Mouse (Mus musculus) heart, embryonic 10.5 days (tissue): ENCODE measurements around the gene Taar8c. TPM values are rescaled to one million over a fixed set of nuclear protein-coding genes. Genes with fewer than 3 reads are reported as not detected.
"Not testable (repeated sequence)": the region's sequence is repeated elsewhere in the genome, so short reads cannot be mapped to it uniquely, and the experiment has no call there.

Experiments used
- DNase-seq: peaks from one replicate; pipeline ENCODE4 v3.0.0-alpha.2; 2017; ENCODE audit warnings: low spot score
- H3K27ac ChIP-seq: fragments of 300-500 bp; sonication (generic); 2 replicates; pipeline ENCODE4 v1.5.1; 2016; ENCODE audit warnings: mild to moderate bottlenecking
- H3K27me3 ChIP-seq: fragments of 300-500 bp; sonication (generic); 2 replicates; pipeline ENCODE4 v1.6.1; 2016; ENCODE audit warnings: mild to moderate bottlenecking; ENCODE audit not compliant: poor library complexity, insufficient read depth, severe bottlenecking
- H3K36me3 ChIP-seq: fragments of 300-500 bp; sonication (generic); 2 replicates; pipeline ENCODE4 v1.6.1; 2016; ENCODE audit warnings: mild to moderate bottlenecking, moderate library complexity
- H3K4me1 ChIP-seq: fragments of 300-500 bp; sonication (generic); 2 replicates; pipeline ENCODE4 v1.6.1; 2016; ENCODE audit warnings: mild to moderate bottlenecking
- H3K4me3 ChIP-seq: fragments of 300-500 bp; sonication (generic); 2 replicates; pipeline ENCODE4 v1.5.1; 2016; ENCODE audit warnings: mild to moderate bottlenecking, moderate library complexity
- H3K9me3 ChIP-seq: fragments of 300-500 bp; sonication (generic); 2 replicates; pipeline ENCODE4 v1.6.1; 2016; ENCODE audit warnings: mild to moderate bottlenecking, moderate library complexity
- WGBS: fragments of 180-500 bp; shearing (Covaris S2); methylation state at CpG from one replicate; pipeline ENCODE4 v1.1.7; 2016; 5-methylcytosine and 5-hydroxymethylcytosine counted together
- polyA plus RNA-seq: library from polyadenylated mRNA; unstranded; fragments of >200 nt; fragmentation: Nextera tagmentation; extraction: Ambion mirVana; gene quantifications from 2 replicates; pipeline ENCODE4 v1.2.1, GENCODE M21; 2016

The Taar8c gene
- polyA plus RNA-seq = not detected in 2 replicates

DNA sequence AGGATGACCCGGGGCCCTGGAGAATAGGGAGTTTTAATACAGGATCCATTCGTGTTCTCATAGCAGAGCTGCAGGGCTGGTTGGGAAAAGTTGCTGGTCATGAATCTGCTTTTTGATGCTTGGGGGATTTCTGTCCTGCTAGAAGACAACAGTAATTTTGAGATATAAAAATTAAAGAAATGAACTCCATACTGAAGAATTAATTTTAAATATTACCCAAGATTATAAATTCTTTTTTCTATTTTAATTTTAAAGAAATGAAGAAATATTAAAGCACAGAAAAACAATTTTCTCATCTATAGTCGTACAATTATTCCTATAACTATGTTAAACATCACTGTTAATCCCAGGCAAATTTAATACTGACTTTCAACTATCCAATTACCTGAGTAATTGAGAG lies at the start of gene Taar8c:
Gene Taar8c, minus strand, starts transcription at position 101 of the 400 bp plus-strand sequence.
- not testable (repeated sequence) for H3K27me3 ChIP-seq, H3K36me3 ChIP-seq, H3K4me3 ChIP-seq, DNase-seq, H3K4me1 ChIP-seq, H3K27ac ChIP-seq, H3K9me3 ChIP-seq
- 72% methylated on average over 1 of the region's 3 CpGs for WGBS

DNA sequence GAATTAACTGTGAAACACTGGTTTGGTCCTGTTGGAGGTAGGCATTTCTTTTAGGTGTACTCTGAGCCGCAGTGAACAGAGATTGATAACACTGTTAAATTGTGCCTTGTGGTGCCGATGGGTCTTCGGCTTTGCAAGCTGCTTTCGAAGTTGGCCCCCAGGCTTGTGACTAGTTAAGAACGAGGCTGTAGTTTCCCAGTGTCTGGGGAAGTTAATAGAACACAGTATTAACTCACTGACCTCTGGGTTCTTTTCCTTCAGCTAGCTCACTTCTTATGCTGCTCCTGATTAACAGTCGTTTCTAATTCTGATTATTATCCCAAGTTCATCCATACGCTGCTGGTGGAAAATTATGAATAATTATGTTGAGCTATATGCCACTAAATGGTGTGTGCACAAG lies 48.4 kb upstream of the Taar8c start:
- no peak for DNase-seq
- 36% methylated on average over 7 of the region's 7 CpGs for WGBS
- H3K27ac ChIP-seq = no peak overlapping the region
- H3K9me3 ChIP-seq = no peaks in the 10 kb centered on the region
- peaks cover 8% of the 10 kb centered on the region; the same call in 1 of the 2 replicates for H3K36me3 ChIP-seq
- H3K4me1 ChIP-seq = peaks cover 8% of the 10 kb centered on the region; the same call in 1 of the 2 replicates
- peak overlapping the region; percentile 85 for H3K4me3 ChIP-seq
- no peaks in the 10 kb centered on the region for H3K27me3 ChIP-seq

DNA sequence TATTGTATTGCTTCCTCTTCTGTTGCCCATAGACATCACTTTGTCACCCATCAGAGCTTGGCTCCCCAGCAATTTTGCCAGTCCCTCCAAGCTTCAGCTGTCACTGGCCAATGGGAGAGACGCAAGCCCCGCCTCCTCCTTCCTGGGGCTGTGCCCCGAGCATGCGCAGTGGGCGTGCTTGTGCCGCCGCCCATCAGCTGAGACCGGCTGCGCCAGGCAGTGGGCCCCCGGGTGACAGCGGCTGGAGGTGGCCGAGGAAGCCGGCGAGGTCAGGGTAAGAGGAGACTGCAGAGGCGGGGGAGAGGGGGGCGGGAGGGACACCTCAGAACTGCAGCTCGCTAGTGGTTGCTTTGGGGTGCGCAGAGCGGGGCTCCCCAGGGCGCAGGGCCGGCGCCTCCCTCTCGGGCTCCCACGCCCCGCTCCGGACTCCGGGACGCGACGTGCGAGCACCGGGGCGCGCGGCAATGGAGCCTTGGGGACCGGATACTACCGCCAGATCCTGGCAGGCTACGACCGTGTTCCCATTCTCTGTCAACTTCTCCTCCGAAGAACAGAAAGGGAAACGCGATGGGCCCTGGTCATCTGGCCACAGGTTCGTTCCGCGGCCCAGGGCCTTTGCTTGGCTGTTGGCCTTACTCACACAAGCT lies 47.5 kb upstream of the Taar8c start, which contains the start of gene Stx7:
Gene Stx7, plus strand, starts transcription at position 168 of the 647 bp plus-strand sequence.
- peaks cover 8% of the 10 kb centered on the region; the same call in 1 of the 2 replicates for H3K4me1 ChIP-seq
- WGBS = under 1% methylated on average over 44 of the region's 45 CpGs
- peak within 1 kb of the TSS; percentile 85 for H3K4me3 ChIP-seq
- no peaks in the 10 kb centered on the region for H3K9me3 ChIP-seq
- DNase-seq = peak; percentile 96
- peaks cover 8% of the 10 kb centered on the region; the same call in 1 of the 2 replicates for H3K36me3 ChIP-seq
- H3K27me3 ChIP-seq = no peaks in the 10 kb centered on the region
- peak within 1 kb of the TSS; percentile 94 for H3K27ac ChIP-seq

DNA sequence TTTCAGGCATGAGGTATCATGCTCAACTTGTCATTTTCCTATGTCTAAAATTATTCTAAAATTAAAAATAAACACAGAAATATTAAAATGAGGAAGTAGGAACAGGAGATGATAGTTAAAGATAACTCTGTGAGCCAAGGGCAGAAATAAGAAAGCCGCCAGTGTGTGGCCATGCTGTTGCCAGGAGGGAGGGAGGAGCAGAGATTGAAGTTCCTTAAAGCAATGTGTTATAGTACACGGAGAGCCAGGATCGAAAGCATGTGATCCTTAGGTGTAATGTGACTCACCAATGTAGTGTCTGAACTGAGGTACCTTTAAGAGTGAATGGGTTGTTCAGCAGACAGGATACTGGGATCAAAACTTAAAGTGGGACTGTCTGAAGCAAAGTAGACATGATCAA lies 41.0 kb upstream of the Taar8c start:
- H3K27me3 ChIP-seq = no peaks in the 10 kb centered on the region
- 72% methylated on average over 3 of the region's 3 CpGs for WGBS
- no peaks in the 10 kb centered on the region for H3K9me3 ChIP-seq
- H3K4me1 ChIP-seq = no peaks in the 10 kb centered on the region
- H3K4me3 ChIP-seq = no peak overlapping the region
- H3K36me3 ChIP-seq = no peaks in the 10 kb centered on the region
- no peak for DNase-seq
- H3K27ac ChIP-seq = no peak overlapping the region

DNA sequence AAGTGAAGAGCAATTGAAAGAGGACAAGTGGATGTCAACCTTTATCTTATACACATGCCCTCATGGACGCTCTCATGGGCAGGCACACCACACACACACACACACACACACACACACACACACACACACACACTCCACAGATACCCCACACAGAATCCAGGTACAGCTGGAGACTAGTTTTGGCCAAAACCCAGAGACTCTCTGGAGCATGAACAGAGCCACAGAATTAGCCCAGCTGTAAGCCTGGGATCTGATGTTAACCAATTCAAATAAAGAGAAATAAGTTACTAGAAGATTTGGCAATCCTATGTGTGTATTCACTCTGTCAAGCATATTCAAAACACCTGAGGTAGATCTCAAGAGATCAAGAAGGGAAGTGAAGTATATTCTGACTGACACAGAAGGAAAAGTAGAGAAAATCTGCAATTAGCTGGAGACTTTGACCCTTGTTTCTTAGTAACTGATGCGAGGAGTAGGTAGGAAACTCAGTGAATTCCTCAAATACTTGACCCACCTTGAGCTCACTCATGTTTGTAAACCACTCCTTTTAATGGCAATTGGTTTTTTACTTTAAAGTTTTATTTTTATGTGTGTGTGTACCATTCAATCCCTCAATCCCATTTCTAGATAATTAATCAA lies 37.0 kb upstream of the Taar8c start:
- 74% methylated on average over 2 of the region's 2 CpGs for WGBS
- no peaks in the 10 kb centered on the region for H3K36me3 ChIP-seq
- no peak overlapping the region for H3K27ac ChIP-seq
- no peaks in the 10 kb centered on the region for H3K9me3 ChIP-seq
- no peak for DNase-seq
- no peaks in the 10 kb centered on the region for H3K27me3 ChIP-seq
- no peak overlapping the region for H3K4me3 ChIP-seq
- 0 out of 2 replicates have a peak, but pooled peaks cover 7% of the 10 kb centered on the region for H3K4me1 ChIP-seq

DNA sequence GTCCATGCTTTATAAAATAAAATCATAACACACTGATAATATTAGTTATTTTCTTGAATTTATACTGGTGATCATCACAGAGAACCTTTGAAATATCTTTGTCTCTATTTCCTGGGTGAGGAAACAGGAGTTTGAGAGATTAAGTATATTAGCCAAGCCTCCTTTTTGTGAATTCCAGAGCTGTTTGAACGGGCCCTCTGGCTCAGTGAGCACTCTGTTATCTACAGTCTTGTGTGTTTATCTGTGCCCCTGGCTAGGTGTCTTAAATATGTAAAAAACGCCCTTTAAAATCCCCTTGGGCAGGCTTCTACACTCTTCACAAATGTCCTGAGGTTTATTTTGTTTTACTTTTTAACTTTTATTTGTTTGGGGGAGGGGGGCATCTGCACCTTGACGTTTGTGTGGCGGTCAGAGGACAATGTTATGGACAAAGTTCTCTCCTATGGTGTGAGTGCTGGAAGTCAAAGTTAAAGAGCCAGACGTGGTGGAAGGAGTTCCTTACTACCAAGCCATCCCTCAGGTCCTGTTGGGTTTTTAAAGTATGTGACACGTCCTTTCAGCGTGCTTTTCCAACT lies 32.4 kb upstream of the Taar8c start:
- peaks cover 17% of the 10 kb centered on the region for H3K4me1 ChIP-seq
- H3K36me3 ChIP-seq = no peaks in the 10 kb centered on the region
- WGBS = 39% methylated on average over 7 of the region's 7 CpGs
- H3K9me3 ChIP-seq = no peaks in the 10 kb centered on the region
- no peak overlapping the region for H3K4me3 ChIP-seq
- H3K27me3 ChIP-seq = no peaks in the 10 kb centered on the region
- no peak overlapping the region for H3K27ac ChIP-seq
- DNase-seq = no peak

DNA sequence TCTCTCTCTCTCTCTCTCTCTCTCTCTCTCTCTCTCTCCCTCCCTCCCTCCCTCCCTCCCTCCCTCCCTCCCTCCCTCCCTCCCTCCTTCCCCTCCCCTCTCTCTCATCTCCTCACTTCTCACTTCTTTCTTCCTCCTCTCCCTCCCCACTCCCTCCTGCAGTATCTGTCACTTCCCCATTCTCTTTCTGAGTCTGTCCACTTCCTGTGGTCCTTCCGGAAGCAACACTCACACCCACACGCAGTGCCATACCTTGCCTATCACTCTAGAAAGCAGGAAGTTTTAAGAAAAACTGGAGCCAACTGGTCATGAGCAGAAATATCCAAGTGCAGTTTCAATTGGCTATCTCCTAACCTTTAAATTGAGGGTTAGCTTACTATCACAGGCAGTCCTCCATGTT lies 31.4 kb upstream of the Taar8c start:
- Histone ChIP-seq H3K4me1 (peaks cover 17% of the 10 kb centered on the region), H3K4me3 (no peak overlapping the region), H3K9me3 (no peaks in the 10 kb centered on the region), H3K27me3 (no peaks in the 10 kb centered on the region), H3K27ac (peak overlapping the region; percentile 42; the same call in 1 of the 2 replicates), H3K36me3 (no peaks in the 10 kb centered on the region)
- DNase-seq = no peak
- WGBS = 24% methylated on average over 2 of the region's 2 CpGs

DNA sequence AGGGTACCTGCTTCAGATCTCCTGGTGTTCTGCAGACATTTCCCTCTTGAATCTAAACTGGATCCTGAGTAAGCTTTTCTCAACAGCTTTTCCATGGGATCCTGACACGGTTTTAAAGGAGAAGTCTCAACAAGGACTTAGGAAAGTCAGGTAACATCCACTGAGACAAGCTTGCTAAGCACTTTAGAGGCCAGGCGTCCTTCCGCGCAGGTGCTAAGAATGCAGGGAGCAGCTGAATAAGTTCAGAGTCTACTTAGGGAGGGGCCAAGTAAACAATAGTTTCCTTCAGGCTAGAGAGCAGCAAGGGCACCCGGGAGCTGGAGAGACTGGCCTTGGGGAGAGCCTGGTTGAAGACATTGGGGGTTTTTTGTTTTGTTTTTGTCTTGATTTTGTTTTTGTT lies 30.6 kb upstream of the Taar8c start:
- Histone ChIP-seq H3K4me1 (peaks cover 17% of the 10 kb centered on the region), H3K4me3 (no peak overlapping the region), H3K27me3 (no peaks in the 10 kb centered on the region), H3K36me3 (no peaks in the 10 kb centered on the region), H3K9me3 (no peaks in the 10 kb centered on the region), H3K27ac (peak overlapping the region; percentile 48; the same call in 1 of the 2 replicates)
- DNase-seq = no peak
- 17% methylated on average over 5 of the region's 5 CpGs for WGBS

DNA sequence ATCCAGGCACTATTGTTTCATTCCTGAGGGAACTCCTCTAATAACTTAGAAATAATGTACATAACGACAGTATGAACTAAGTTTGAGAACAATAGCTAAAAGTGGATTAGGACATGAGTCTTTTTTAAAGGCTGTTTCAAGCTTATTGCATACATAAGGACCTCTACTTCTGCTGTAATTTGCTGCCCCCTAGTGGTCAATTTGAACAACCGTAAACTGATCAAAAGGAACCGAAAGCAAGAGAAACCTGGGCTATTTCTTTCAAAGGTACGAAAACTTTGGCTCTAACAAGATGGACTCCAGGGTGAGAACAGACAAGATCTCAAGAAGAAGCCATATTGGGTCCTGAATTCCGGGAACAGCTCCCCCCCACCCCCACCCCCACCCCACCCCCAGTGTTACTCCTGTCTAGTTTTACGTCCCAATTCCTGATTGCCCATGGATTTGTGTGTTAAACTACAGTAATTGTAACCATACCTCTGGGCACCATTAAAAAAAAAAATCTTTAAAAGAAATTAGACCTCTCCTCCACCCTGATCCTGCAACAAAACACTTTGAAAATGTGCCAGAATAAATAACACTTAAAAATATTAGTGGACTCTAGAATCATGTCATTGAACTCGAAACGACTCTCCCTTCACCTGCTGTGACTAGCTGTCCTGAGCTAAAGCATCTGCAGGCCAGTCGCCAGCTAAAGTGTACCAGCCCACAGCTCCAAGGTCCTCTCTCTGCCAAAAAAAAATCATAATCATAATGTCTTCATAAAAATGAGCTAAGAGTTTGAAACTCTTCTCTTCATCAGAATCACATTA lies 29.9 kb upstream of the Taar8c start:
- peak overlapping the region; percentile 42 for H3K4me3 ChIP-seq
- H3K4me1 ChIP-seq = peaks cover 17% of the 10 kb centered on the region
- no peaks in the 10 kb centered on the region for H3K27me3 ChIP-seq
- H3K36me3 ChIP-seq = no peaks in the 10 kb centered on the region
- 30% methylated on average over 9 of the region's 9 CpGs for WGBS
- H3K27ac ChIP-seq = 0 out of 2 replicates have a peak overlapping the region, but pooled peaks have one; percentile 62
- DNase-seq = no peak
- no peaks in the 10 kb centered on the region for H3K9me3 ChIP-seq

DNA sequence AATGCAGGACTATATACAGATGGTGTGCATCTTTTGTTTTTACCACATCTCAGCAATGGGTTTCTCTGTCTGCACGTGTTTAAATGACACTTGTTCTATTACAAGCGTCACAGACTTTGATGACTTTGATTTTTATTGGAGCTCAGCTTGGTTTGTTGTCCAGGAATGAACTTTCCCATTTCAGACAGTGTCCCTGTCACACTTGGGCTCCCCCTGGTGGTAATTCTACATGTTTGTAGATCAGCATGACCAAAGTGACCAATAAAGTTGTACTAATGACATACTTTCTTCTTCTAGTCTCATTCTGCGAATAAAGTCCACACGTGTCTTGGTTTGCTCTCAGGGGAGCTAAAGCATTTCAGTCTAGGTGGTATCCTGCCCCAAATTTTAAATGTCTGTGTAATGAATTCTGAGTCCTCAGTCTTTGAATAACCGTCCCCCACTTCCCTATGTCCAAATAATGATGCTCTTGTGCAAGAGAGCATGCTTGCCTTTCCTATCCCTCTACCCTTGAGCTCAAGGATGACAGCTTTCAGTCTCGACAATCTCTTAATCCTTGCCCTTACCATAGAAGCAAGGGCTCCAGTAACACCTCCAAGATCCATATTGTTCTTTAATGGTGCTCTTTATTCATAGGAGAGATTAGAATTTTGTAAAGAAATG lies 9.5 kb upstream of the Taar8c start:
- WGBS = 49% methylated on average over 6 of the region's 6 CpGs
- H3K9me3 ChIP-seq = peaks cover 4% of the 10 kb centered on the region; the same call in 1 of the 2 replicates
- H3K4me1 ChIP-seq = no peaks in the 10 kb centered on the region
- H3K27ac ChIP-seq = no peak overlapping the region
- DNase-seq = no peak
- H3K27me3 ChIP-seq = no peaks in the 10 kb centered on the region
- H3K4me3 ChIP-seq = no peak overlapping the region
- H3K36me3 ChIP-seq = no peaks in the 10 kb centered on the region

DNA sequence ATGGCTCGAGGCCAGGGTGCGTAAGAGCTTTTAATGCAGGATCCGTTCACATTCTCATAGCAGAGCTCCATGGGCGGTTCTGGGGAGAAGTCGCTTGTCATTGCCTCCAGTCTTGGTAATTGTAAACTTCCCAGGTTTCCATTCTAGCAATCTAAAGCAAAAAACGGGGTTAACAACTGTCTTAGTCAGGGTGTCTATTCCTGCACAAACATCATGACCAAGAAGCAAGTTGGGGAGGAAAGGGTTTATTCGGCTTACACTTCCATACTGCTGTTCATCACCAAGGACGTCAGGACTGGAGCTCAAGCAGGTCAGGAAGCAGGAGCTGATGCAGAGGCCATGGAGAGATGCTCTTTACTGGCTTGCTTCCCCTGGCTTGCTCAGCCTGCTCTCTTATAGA lies 7.7 kb upstream of the Taar8c start, which contains the start of gene Taar9:
Gene Taar9, minus strand, starts transcription at position 101 of the 400 bp plus-strand sequence.
- not testable (repeated sequence) for H3K4me1 ChIP-seq, DNase-seq, H3K9me3 ChIP-seq, H3K4me3 ChIP-seq, H3K27me3 ChIP-seq, H3K36me3 ChIP-seq, H3K27ac ChIP-seq
- WGBS = 80% methylated on average over 8 of the region's 8 CpGs

DNA sequence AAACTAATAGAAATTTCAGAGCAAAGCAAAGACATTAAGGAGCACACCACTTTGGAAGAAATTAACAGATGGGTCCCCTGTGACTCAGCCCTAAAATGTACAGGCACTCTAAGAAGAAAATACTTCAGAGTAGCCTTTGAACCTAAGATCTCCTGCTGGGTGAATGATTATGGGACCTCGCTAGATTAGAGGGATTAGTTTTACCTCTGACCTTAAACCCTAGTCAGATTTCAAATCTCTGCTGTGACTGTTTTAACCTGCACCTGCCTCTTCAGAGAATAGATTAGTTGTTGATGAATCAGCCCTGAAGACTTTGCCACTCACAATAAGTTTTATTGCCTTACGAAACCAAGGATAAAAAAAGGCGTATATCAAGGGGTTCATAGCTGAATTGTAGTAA lies 6.5 kb upstream of the Taar8c start:
- 70% methylated on average over 3 of the region's 3 CpGs for WGBS
- DNase-seq = no peak
- no peaks in the 10 kb centered on the region for H3K27me3 ChIP-seq
- H3K4me3 ChIP-seq = no peak overlapping the region
- no peak overlapping the region for H3K27ac ChIP-seq
- no peaks in the 10 kb centered on the region for H3K9me3 ChIP-seq
- H3K4me1 ChIP-seq = no peaks in the 10 kb centered on the region
- no peaks in the 10 kb centered on the region for H3K36me3 ChIP-seq
